Mouse (Mus musculus): ENCODE results near the gene Ggta1. TPM values are rescaled to one million over a fixed set of nuclear protein-coding genes. Genes with fewer than 3 reads are reported as not detected.

The Ggta1 gene
- 17.1 TPM for polyA plus RNA-seq (2014; fragmentation: Illumina TruSeq; extraction: RNeasy Lipid Tissue Mini Kit (QIAGEN cat#74804); ENCODE audit: low replicate concordance)

GRCm38 (mm10) chr2:35462791-35463281 lies at the start of gene Ggta1:
Ggta1 (minus strand) TSS chr2:35463231.

GRCm38 (mm10) chr2:35397096-35397495 lies 65.9 kb downstream of the Ggta1 start, which contains the start of gene 4930402F06Rik:
4930402F06Rik (minus strand) TSS chr2:35397175.

GRCm38 (mm10) chr2:35367629-35368028 lies 95.4 kb downstream of the Ggta1 start, which contains the start of gene 4930568D16Rik:
4930568D16Rik (minus strand) TSS chr2:35367729.

Other genes starting within 250 kb of the Ggta1 start
- gene Gsn, start 206.9 kb downstream of the Ggta1 start, polyA plus RNA-seq (2014; fragmentation: Illumina TruSeq; extraction: RNeasy Lipid Tissue Mini Kit (QIAGEN cat#74804); ENCODE audit: low replicate concordance), result 3.5 TPM
- 53.5 TPM for gene Stom, start 126.3 kb downstream of the Ggta1 start, polyA plus RNA-seq (2014; fragmentation: Illumina TruSeq; extraction: RNeasy Lipid Tissue Mini Kit (QIAGEN cat#74804); ENCODE audit: low replicate concordance)
- gene 4930568D16Rik, start 95.5 kb downstream of the Ggta1 start, polyA plus RNA-seq (2014; fragmentation: Illumina TruSeq; extraction: RNeasy Lipid Tissue Mini Kit (QIAGEN cat#74804); ENCODE audit: low replicate concordance), result not detected
- gene 4930402F06Rik, start 66.1 kb downstream of the Ggta1 start, polyA plus RNA-seq (2014; fragmentation: Illumina TruSeq; extraction: RNeasy Lipid Tissue Mini Kit (QIAGEN cat#74804); ENCODE audit: low replicate concordance), result not detected
- gene Dab2ip, start 95.0 kb upstream of the Ggta1 start, polyA plus RNA-seq (2014; fragmentation: Illumina TruSeq; extraction: RNeasy Lipid Tissue Mini Kit (QIAGEN cat#74804); ENCODE audit: low replicate concordance), result 2.4 TPM